Mouse (Mus musculus) hindbrain, postnatal 0 days (tissue): Measurements from ENCODE around the gene Fbxl3. TPM values are rescaled to one million over a fixed set of nuclear protein-coding genes. Genes with fewer than 3 reads are reported as not detected.
A peak's percentile ranks its signal among the peaks of the same experiment; 100 is the strongest.

Source experiments
- ATAC-seq: fragments of 200-750 bp; cut with Nextera tagmentation; 2 replicates; pipeline ENCODE4 v1.8.0; 2017; ENCODE audit warnings: mild to moderate bottlenecking, moderate TSS enrichment, moderate library complexity
- DNase-seq: peaks from one replicate; pipeline ENCODE4 v3.0.0-alpha.2; 2015; ENCODE audit warnings: low spot score
- H3K27ac ChIP-seq: fragments of 300-500 bp; sonication (generic); 2 replicates; pipeline ENCODE4 v1.5.1; 2014; ENCODE audit warnings: mild to moderate bottlenecking
- H3K27me3 ChIP-seq: fragments of 300-500 bp; sonication (generic); 2 replicates; pipeline ENCODE4 v1.6.1; 2014; ENCODE audit warnings: low read length, mixed read lengths; ENCODE audit not compliant: insufficient read depth
- H3K36me3 ChIP-seq: fragments of 300-500 bp; sonication (generic); 2 replicates; pipeline ENCODE4 v1.6.1; 2014; ENCODE audit warnings: low read length, mixed read lengths; ENCODE audit not compliant: insufficient read depth
- H3K4me1 ChIP-seq: fragments of 300-500 bp; sonication (generic); 2 replicates; pipeline ENCODE4 v1.6.1; 2014; ENCODE audit warnings: antibody characterized with exemption, low read length, mixed read lengths; ENCODE audit not compliant: insufficient read depth
- H3K4me2 ChIP-seq: fragments of 300-500 bp; sonication (generic); 2 replicates; pipeline ENCODE4 v1.6.1; 2014; ENCODE audit warnings: low read depth, mild to moderate bottlenecking, low read length, moderate library complexity, mixed read lengths
- H3K4me3 ChIP-seq: fragments of 300-500 bp; sonication (generic); 2 replicates; pipeline ENCODE4 v1.5.1; 2014; ENCODE audit warnings: low read length
- H3K9ac ChIP-seq: fragments of 300-500 bp; sonication (generic); replicated peaks from 2 replicates; pipeline ENCODE4 v1.6.1; 2014; ENCODE audit warnings: mild to moderate bottlenecking, low read length, moderate library complexity, mixed read lengths
- H3K9me3 ChIP-seq: fragments of 300-500 bp; sonication (generic); 2 replicates; pipeline ENCODE4 v1.6.1; 2016; ENCODE audit warnings: low read length, mixed read lengths
- CTCF ChIP-seq: IDR thresholded peaks from 2 replicates; pipeline ENCODE4 v1.5.1; 2016; ENCODE audit warnings: antibody characterized with exemption, control low read depth, low read depth
- WGBS: fragments of 180-500 bp; shearing (Covaris S2); extraction: QIAGEN DNeasy Blood & Tissue Kit; methylation state at CpG from one replicate; pipeline ENCODE4 v1.1.7; 2014; 5-methylcytosine and 5-hydroxymethylcytosine counted together
- polyA plus RNA-seq: library from polyadenylated mRNA; unstranded; fragments of >200 nt; fragmentation: Nextera tagmentation; extraction: Ambion mirVana; gene quantifications from 2 replicates; pipeline ENCODE4 v1.2.1, GENCODE M21; 2015
- total RNA-seq: library from RNA; depleted of rRNA; stranded (reverse); fragments of >200 nt; gene quantifications from 2 replicates; pipeline ENCODE4 v1.2.3, GENCODE M21; 2014

The Fbxl3 gene
- total and polyA plus RNA-seq, 2 experiments from 2014 or later = 27.4 to 61.6 TPM

GRCm38 (mm10) chr14:103065294-103066167 is 33.8 kb downstream of the Fbxl3 start:
- peak; percentile 73 for TF ChIP-seq CTCF
- WGBS = 11% methylated on average over 10 of the region's 10 CpGs
- Histone ChIP-seq H3K4me1 (peaks cover 3% of the 10 kb centered on the region; the same call in 1 of the 2 replicates), H3K36me3 (no peaks in the 10 kb centered on the region), H3K9ac (no peak overlapping the region), H3K4me3 (no peak overlapping the region), H3K27me3 (no peaks in the 10 kb centered on the region), H3K27ac (no peak overlapping the region), H3K4me2 (no peak overlapping the region), H3K9me3 (no peaks in the 10 kb centered on the region)
- no peak for ATAC-seq
- DNase-seq = peak; percentile 84

GRCm38 (mm10) chr14:103059495-103059894 is 39.9 kb downstream of the Fbxl3 start:
- no peaks in the 10 kb centered on the region for H3K4me1 ChIP-seq
- no peak overlapping the region for H3K27ac ChIP-seq
- no peaks in the 10 kb centered on the region for H3K27me3 ChIP-seq
- ATAC-seq = no peak
- DNase-seq = no peak
- no peaks in the 10 kb centered on the region for H3K36me3 ChIP-seq
- WGBS = 87% methylated on average over 10 of the region's 10 CpGs
- H3K9me3 ChIP-seq = no peaks in the 10 kb centered on the region
- no peak overlapping the region for H3K4me3 ChIP-seq
- H3K4me2 ChIP-seq = no peak overlapping the region
- TF ChIP-seq CTCF = no peak
- no peak overlapping the region for H3K9ac ChIP-seq

DNA sequence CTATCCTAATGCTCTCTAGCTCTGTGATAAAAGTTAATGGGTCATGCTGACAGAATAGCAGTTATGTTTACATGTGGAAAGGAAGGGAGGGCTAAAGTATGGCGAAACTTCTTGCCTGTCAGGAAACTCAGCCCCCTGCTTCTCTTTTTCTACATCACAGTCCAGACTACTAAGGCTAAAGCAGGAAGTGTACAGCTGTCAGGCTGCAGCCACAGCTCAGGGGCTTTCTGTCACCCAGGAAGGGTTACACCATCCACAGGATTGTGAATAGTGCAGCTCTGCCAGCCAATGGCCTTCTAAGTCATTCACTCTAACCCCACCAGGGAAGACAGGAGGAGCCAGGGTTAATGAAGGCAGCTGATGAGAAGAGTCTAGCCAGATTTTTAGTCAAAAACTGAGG is 40.4 kb downstream of the Fbxl3 start:
- no peak for TF ChIP-seq CTCF
- Histone ChIP-seq H3K4me2 (no peak overlapping the region), H3K27me3 (no peaks in the 10 kb centered on the region), H3K9me3 (no peaks in the 10 kb centered on the region), H3K36me3 (no peaks in the 10 kb centered on the region), H3K9ac (no peak overlapping the region), H3K4me3 (no peak overlapping the region), H3K4me1 (no peaks in the 10 kb centered on the region), H3K27ac (no peak overlapping the region)
- ATAC-seq (no peak), DNase-seq (no peak)
- WGBS = 82% methylated on average over 1 of the region's 1 CpGs

DNA sequence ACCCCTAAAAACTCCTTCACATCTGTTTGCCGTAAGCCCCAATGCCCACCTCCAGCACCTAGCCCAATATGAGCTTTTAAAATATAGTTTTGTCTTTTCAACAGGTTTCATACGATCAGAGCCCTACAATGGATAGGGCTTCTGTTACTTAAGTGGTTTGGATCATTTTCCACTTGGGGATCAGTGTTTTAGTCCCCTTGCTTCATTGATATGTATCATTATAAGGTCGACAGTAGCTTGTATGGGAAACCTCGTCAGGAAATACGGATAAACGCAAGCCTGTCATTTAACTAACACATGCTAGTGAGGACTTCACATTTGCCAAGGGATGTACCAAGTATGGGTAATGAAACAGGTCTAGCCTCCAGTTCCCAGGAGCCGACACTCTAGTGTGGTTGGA is 42.8 kb downstream of the Fbxl3 start:
- Histone ChIP-seq H3K4me2 (no peak overlapping the region), H3K27me3 (no peaks in the 10 kb centered on the region), H3K4me3 (no peak overlapping the region), H3K9ac (no peak overlapping the region), H3K27ac (no peak overlapping the region), H3K9me3 (no peaks in the 10 kb centered on the region), H3K36me3 (no peaks in the 10 kb centered on the region), H3K4me1 (no peaks in the 10 kb centered on the region)
- no peak for DNase-seq
- ATAC-seq = no peak
- TF ChIP-seq CTCF = no peak
- WGBS = 90% methylated on average over 7 of the region's 7 CpGs

- Histone ChIP-seq H3K27ac (no peak overlapping the region), H3K27me3 (no peaks in the 10 kb centered on the region), H3K4me3 (no peak overlapping the region), H3K36me3 (no peaks in the 10 kb centered on the region), H3K4me2 (no peak overlapping the region), H3K9me3 (no peaks in the 10 kb centered on the region), H3K9ac (no peak overlapping the region), H3K4me1 (no peaks in the 10 kb centered on the region)
- TF ChIP-seq CTCF = no peak
- ATAC-seq (no peak), DNase-seq (no peak)
- WGBS = 80% methylated on average over 13 of the region's 13 CpGs
Measured at GRCm38 (mm10) chr14:103054731-103055130, 44.6 kb downstream of the Fbxl3 start.

DNA sequence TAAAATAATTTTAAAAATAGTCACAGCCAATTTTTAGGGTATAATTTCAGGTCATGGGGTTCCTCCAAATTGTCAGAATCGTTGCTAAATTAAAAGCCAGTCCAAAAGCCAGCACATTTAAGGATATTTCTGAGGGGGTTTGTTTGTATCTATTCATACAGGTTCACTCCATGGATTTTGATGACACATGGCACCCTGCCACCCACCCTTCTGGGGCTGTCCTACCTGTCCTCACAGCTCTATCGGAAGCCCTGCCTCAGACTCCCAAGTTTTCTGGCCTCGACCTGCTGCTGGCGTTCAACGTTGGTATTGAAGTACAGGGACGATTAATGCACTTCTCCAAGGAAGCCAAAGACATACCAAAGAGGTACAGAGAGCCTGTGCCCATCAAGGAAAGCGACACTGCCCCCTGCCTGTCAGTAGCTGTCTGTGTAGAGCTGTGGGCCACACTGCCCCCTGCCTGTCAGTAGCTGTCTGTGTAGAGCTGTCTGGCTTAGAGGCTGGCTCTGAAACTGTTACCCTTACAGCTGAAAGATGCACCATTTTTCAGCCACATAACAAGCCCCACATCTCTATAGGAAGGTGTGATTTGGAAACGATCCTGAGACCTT is 48.1 kb downstream of the Fbxl3 start:
- no peaks in the 10 kb centered on the region for H3K4me1 ChIP-seq
- no peak overlapping the region for H3K4me3 ChIP-seq
- ATAC-seq (peak; percentile 87), DNase-seq (peak; percentile 76)
- no peaks in the 10 kb centered on the region for H3K27me3 ChIP-seq
- peak; percentile 98 for TF ChIP-seq CTCF
- H3K36me3 ChIP-seq = no peaks in the 10 kb centered on the region
- H3K4me2 ChIP-seq = no peak overlapping the region
- H3K9me3 ChIP-seq = no peaks in the 10 kb centered on the region
- no peak overlapping the region for H3K9ac ChIP-seq
- H3K27ac ChIP-seq = no peak overlapping the region
- WGBS = 31% methylated on average over 8 of the region's 8 CpGs
